Mouse (Mus musculus) kidney, embryonic 14.5 days (tissue): ENCODE measurements at regions not wholly inside any gene's neighbourhood (a gene's known extent, or its start where the extent isn't known, plus 50 kb on each side); places are given as distances from the start of the nearest gene placed in this dataset.

ENCODE experiments used
- ATAC-seq: fragments of 200-750 bp; cut with Nextera tagmentation; 2 replicates; pipeline ENCODE4 v1.8.0; 2017; ENCODE audit warnings: moderate number of reproducible peaks, mild to moderate bottlenecking, moderate TSS enrichment, moderate library complexity; ENCODE audit not compliant: low FRiP score, low TSS enrichment
- H3K27ac ChIP-seq: fragments of 300-500 bp; sonication (generic); 2 replicates; pipeline ENCODE4 v1.5.1; 2014; ENCODE audit warnings: low read depth, mild to moderate bottlenecking, low read length, moderate library complexity, mixed read lengths
- H3K27me3 ChIP-seq: fragments of 300-500 bp; sonication (generic); 2 replicates; pipeline ENCODE4 v1.6.1; 2014; ENCODE audit warnings: mild to moderate bottlenecking, low read length; ENCODE audit not compliant: control insufficient read depth, insufficient read depth
- H3K36me3 ChIP-seq: fragments of 300-500 bp; sonication (generic); 2 replicates; pipeline ENCODE4 v1.6.1; 2014; ENCODE audit warnings: low read length, mixed read lengths; ENCODE audit not compliant: control insufficient read depth, insufficient read depth
- H3K4me1 ChIP-seq: fragments of 300-500 bp; sonication (generic); 2 replicates; pipeline ENCODE4 v1.6.1; 2014; ENCODE audit warnings: low read length, mixed read lengths; ENCODE audit not compliant: control insufficient read depth, insufficient read depth
- H3K4me2 ChIP-seq: fragments of 300-500 bp; sonication (generic); replicated peaks from 2 replicates; pipeline ENCODE4 v1.6.1; 2014; ENCODE audit warnings: low read depth, mild to moderate bottlenecking, low read length
- H3K4me3 ChIP-seq: fragments of 300-500 bp; sonication (generic); 2 replicates; pipeline ENCODE4 v1.5.1; 2014; ENCODE audit warnings: mild to moderate bottlenecking, low read length
- H3K9ac ChIP-seq: fragments of 300-500 bp; sonication (generic); 2 replicates; pipeline ENCODE4 v1.6.1; 2014; ENCODE audit warnings: low read depth, mild to moderate bottlenecking, low read length, moderate library complexity
- H3K9me3 ChIP-seq: fragments of 300-500 bp; sonication (generic); 2 replicates; pipeline ENCODE4 v1.6.1; 2016; ENCODE audit warnings: low read length; ENCODE audit not compliant: control insufficient read depth
- WGBS: fragments of 180-500 bp; shearing (Covaris S2); extraction: QIAGEN DNeasy Blood & Tissue Kit; methylation state at CpG from one replicate; pipeline ENCODE4 v1.1.7; 2014; 5-methylcytosine and 5-hydroxymethylcytosine counted together

DNA sequence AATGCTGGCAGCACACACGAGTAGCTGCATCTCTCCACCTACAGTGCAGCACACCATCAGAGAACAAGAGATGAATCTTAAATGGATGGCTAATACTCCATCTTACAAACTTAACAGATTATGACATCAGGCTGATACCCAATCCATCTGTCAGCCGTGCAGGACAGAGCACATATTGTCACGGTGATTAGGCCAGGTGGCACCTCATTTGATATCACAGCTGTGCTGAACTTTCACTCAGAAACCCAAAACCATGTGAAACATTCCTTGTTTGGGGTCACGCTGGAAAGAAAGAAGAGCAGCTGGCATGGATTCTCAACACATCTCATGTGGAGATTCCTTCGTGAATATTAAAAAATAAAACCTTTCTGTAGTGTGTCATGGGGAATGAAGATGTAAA, 911.4 kb upstream of the Adgrl2 start:
- Histone ChIP-seq H3K27me3 (no peaks in the 10 kb centered on the region), H3K4me2 (no peak overlapping the region), H3K9ac (no peak overlapping the region), H3K27ac (no peak overlapping the region), H3K9me3 (no peaks in the 10 kb centered on the region), H3K4me3 (no peak overlapping the region), H3K36me3 (no peaks in the 10 kb centered on the region), H3K4me1 (no peaks in the 10 kb centered on the region)
- ATAC-seq: no peak
- WGBS: 51% methylated on average over 5 of the region's 5 CpGs

DNA sequence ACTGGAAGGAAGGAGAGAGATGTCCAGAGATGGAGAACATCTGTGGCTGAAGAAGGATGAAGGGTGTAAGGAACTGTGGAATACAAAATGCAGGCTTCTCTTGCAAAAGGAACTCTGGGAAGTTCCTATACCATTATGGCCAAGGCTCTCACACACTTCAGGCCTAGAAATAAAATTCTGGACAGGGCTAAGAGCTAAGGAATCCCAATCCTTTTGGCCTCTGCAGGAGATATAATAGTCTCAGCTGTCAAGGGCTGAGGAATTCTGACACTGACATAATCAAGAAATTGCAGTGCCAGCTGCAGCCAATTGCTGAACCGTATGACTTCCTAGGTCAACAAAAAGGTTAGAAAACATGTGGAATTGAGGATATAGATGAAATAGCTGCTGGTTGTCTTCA, 886.2 kb upstream of the Adgrl2 start:
- no peak overlapping the region for H3K4me2 ChIP-seq
- H3K4me3 ChIP-seq: no peak overlapping the region
- H3K4me1 ChIP-seq: no peaks in the 10 kb centered on the region
- H3K36me3 ChIP-seq: no peaks in the 10 kb centered on the region
- ATAC-seq: no peak
- no peaks in the 10 kb centered on the region for H3K27me3 ChIP-seq
- no peak overlapping the region for H3K9ac ChIP-seq
- no peak overlapping the region for H3K27ac ChIP-seq
- WGBS: 58% methylated on average over 1 of the region's 1 CpGs
- H3K9me3 ChIP-seq: no peaks in the 10 kb centered on the region

DNA sequence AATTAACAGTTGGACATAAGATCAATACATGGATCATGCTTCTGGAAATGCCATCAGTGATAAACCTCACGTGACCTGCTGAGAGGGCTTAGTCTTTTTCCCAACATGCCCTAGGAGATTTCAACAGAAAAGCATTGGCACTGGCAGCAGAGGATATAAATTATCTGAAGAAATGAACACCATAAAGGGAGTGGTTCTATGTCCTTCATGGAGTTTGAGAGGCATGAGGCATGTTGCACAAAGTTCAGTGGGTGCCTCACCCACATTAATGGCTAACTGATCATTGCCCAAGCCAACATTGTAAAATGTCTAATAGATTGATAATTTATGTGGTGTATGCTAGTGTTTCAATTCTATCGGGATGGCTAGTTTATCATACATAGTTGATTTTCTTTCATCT, 875.6 kb upstream of the Adgrl2 start:
- no peak overlapping the region for H3K27ac ChIP-seq
- no peak overlapping the region for H3K4me3 ChIP-seq
- no peak for ATAC-seq
- H3K9me3 ChIP-seq: no peaks in the 10 kb centered on the region
- H3K4me1 ChIP-seq: no peaks in the 10 kb centered on the region
- H3K4me2 ChIP-seq: no peak overlapping the region
- no peaks in the 10 kb centered on the region for H3K27me3 ChIP-seq
- 79% methylated on average over 2 of the region's 2 CpGs for WGBS
- no peak overlapping the region for H3K9ac ChIP-seq
- H3K36me3 ChIP-seq: no peaks in the 10 kb centered on the region

DNA sequence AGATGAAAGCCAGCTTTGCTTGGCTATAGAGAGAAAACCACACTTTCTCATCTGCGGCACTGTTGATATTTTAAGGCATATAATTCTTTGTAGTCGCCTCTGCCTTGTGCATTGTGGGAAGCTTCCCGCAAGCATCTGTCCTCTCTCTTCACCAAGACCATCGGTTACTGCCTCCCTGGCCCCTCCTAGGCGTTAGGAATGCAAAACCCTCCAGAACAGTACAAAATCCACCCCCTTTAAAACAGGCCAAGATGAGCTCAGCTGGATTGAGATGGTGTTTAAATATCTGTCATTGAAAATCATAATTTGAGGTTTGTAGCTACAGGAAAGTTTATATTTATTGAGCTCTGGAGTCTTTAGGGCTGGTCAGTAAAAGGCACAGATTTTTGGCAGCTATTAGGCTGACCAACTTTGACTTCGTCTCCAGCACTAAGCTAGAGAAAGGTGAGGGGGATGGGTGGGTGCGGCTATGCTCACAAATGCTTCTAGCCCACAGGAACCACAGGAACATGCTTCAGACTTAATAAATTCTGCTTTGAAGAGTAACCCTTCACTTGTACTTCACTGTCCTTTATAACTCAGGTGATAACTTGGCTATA, 856.7 kb upstream of the Adgrl2 start:
- H3K27ac ChIP-seq: no peak overlapping the region
- WGBS: 83% methylated on average over 7 of the region's 7 CpGs
- H3K9ac ChIP-seq: no peak overlapping the region
- no peak overlapping the region for H3K4me3 ChIP-seq
- no peak for ATAC-seq
- H3K4me2 ChIP-seq: no peak overlapping the region
- H3K4me1 ChIP-seq: 0 out of 2 replicates have a peak, but pooled peaks cover 7% of the 10 kb centered on the region
- no peaks in the 10 kb centered on the region for H3K27me3 ChIP-seq
- H3K9me3 ChIP-seq: no peaks in the 10 kb centered on the region
- H3K36me3 ChIP-seq: no peaks in the 10 kb centered on the region

DNA sequence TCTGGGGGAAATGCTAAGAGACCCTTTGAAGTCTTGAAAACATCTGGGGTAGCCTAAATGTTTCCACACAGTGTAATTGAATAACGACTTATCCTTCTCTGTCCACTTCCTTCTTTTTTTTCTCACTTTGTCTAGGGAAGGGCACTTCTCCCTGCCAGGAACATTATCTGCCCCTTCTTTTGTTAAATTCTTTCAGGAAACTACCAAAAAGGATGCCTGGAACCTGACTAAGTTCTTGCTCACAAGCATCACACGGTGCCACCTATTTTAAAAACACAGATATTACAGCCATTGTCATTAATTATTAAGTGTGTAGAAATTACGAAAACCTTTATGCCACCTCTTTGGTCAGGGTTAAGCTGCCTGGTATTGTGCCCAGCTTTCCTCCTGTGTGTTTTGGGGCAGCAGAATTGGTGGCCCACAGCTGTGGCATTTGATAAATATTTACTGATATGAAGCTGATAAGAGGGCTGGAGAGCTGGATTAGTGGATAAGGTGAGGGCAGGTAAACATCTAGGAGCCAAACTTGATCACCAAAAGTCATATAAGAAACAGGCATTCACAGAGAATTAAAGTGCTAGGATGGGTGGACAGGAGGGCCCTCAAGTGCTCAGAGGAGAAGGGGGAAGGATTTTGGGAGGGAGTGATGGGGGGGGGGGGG, 855.6 kb upstream of the Adgrl2 start:
- no peak overlapping the region for H3K4me3 ChIP-seq
- H3K9me3 ChIP-seq: no peaks in the 10 kb centered on the region
- no peak for ATAC-seq
- WGBS: 50% methylated on average over 3 of the region's 3 CpGs
- no peak overlapping the region for H3K27ac ChIP-seq
- H3K4me1 ChIP-seq: 0 out of 2 replicates have a peak, but pooled peaks cover 7% of the 10 kb centered on the region
- no peaks in the 10 kb centered on the region for H3K27me3 ChIP-seq
- no peak overlapping the region for H3K4me2 ChIP-seq
- no peaks in the 10 kb centered on the region for H3K36me3 ChIP-seq
- no peak overlapping the region for H3K9ac ChIP-seq

DNA sequence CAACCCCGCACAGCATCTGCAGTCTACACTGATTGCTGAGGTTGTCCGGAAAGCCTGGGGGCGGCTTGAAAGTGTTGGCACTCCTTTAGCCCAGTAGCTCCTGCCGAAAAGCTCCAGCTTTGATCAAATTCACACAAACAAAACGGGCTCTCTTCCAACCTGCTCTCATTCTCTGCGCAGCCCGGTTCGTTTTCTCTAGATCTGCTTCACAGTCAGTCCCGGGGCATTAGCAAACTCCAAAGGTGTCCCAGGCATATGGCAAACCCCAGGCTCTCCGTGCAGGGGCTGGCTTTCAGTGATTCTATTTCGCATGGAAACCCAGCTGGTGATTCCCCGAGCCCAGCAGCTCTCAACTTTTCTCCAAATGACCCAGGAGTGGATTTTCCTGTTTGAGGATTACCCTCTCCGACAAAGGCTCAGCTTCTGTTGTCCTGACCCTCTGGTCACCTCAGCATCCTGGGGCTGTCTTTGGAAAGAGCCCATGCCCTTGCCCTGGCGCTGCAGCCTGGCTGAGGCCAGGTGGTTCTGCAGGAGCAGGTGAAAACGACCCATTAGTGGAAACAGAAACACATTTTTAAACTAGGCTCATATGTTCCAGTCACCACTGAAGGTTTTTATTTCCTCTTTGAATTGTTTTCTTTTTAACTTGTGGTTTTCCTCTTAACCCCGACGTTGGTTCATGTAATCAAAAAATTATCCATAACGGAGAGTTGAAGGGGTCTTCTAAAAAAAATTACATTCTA, 854.9 kb upstream of the Adgrl2 start:
- Histone ChIP-seq H3K27ac (no peak overlapping the region), H3K4me1 (0 out of 2 replicates have a peak, but pooled peaks cover 7% of the 10 kb centered on the region), H3K27me3 (no peaks in the 10 kb centered on the region), H3K9me3 (no peaks in the 10 kb centered on the region), H3K4me3 (peak overlapping the region; percentile 20; the same call in 1 of the 2 replicates), H3K9ac (no peak overlapping the region), H3K36me3 (no peaks in the 10 kb centered on the region), H3K4me2 (peak overlapping the region; percentile 40)
- no peak for ATAC-seq
- 15% methylated on average over 18 of the region's 18 CpGs for WGBS

DNA sequence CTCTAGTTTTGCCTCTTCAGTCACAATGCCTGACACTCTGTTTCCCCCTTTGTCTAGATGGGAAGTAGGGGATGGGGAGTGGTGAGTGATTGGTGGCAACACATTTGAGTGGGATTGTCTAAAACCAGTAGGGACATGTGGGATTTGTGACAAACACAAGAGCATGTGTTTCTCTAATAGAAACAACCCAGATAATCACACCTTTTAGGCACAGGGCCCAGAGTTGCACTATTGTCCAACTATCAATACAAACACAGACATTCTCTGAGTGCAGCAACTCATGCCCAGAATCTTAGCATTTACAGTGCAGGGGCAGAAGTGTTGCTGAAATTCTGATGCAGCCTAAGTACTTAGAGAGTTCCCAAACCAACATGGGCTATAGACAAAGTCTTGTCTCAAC, 847.6 kb upstream of the Adgrl2 start:
- no peak for ATAC-seq
- H3K27ac ChIP-seq: no peak overlapping the region
- H3K27me3 ChIP-seq: no peaks in the 10 kb centered on the region
- no peaks in the 10 kb centered on the region for H3K4me1 ChIP-seq
- H3K4me2 ChIP-seq: no peak overlapping the region
- no peak overlapping the region for H3K9ac ChIP-seq
- no peak overlapping the region for H3K4me3 ChIP-seq
- H3K36me3 ChIP-seq: no peaks in the 10 kb centered on the region
- no peaks in the 10 kb centered on the region for H3K9me3 ChIP-seq

DNA sequence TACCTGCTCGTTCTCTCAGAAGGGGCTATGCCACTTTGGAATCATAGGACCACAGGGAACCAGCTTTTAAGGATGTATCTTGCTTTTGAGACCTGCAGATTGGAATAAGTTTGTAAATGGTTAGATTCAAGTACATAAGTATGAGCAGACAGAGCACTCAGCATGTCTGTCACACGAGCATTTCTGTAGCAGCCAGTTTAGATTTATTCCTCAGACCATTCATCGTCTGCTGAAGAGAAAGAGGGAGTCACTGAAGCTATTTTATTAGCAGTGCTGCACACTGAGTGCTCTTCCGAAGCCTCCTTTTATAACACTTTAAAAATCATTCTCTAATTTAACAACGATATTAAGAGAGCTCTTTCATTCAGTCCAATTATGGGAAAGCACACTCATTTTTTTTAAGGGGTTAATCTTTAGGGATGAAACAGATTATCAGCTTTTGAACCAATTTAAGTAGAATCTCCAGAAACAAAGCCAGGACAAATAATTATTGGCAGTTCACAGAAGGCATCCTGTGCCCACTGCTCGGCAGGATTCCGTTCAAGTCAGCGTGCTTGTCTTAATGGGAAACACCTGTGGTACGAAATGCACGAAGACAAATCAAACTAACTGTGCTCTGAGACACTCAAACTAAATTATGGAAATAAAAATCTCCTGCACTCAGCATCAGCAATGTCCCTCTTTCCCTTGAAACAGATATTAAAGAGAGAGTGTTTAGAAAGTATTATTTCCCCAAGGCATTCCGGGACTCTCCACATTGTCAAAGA, 846.3 kb upstream of the Adgrl2 start:
- no peak for ATAC-seq
- no peaks in the 10 kb centered on the region for H3K9me3 ChIP-seq
- H3K27ac ChIP-seq: no peak overlapping the region
- no peaks in the 10 kb centered on the region for H3K36me3 ChIP-seq
- H3K27me3 ChIP-seq: no peaks in the 10 kb centered on the region
- WGBS: 46% methylated on average over 11 of the region's 11 CpGs
- H3K9ac ChIP-seq: no peak overlapping the region
- no peak overlapping the region for H3K4me3 ChIP-seq
- no peaks in the 10 kb centered on the region for H3K4me1 ChIP-seq
- no peak overlapping the region for H3K4me2 ChIP-seq
